Mouse (Mus musculus) embryonic stem cell, embryonic (primary cell): ENCODE measurements around the gene AI464131.
"Not testable (repeated sequence)": the region's sequence is repeated elsewhere in the genome, so short reads cannot be mapped to it uniquely, and the experiment has no call there.

Experiments
- CTCF ChIA-PET, 4 experiments: fragments of 300-600 bp in 2 of 4; fragments of 350-600 bp in 2 of 4; sonication (Branson Sonifier 250); formaldehyde crosslinking; loops; one replicate each; lab custom pipeline; 2022; ENCODE audit warnings: inconsistent platforms in 2 of 4; lab: Charles Lee
- POLR2A ChIA-PET, 4 experiments: fragments of 300-600 bp in 2 of 4; fragments of 350-600 bp in 2 of 4; sonication (Branson Sonifier 250); formaldehyde crosslinking; loops; one replicate each; lab custom pipeline; 2022; ENCODE audit warnings: antibody characterized with exemption in 4 of 4, inconsistent platforms in 1 of 4; lab: Charles Lee

AI464131 gene

DNA sequence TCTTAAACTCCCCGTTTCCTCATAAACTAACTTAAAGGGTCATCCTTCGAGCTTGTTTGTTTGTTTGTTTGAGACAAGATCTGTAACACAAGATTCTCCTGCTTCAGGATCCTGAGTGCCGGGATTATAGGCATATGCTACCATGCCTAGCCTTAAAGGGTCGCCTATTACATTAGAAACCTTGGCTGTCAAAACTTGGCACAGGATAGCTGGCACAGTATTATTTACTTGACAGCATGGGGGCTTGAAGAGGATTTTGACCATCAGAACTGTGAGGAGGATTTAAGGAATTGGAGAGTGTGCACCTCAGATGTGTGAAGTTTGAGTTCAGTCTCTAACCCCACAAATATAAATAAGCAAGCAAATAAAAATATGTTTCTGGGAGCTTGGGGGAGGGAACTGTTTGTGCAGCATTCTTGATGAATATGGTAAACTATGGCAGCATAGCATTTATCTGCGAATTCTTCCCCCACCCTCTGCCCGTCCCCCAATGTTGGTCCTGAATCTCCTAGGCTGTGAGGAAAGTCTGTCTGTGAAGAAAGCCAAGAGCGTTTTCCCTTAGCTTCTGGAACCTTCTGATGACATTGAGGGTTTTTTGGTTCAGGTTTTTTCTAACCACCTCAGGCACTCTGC, 32.7 kb downstream of the AI464131 start:
- ChIA-PET POLR2A (interaction anchor here in 1 of 4 experiments (1.2 to 1.4 kb wide), 2 partner anchors 9 to 242 kb away, joined by 3 to 5 read pairs; no protein-coding TSS in a partner anchor), CTCF (interaction anchor here in 3 of 4 experiments (0.5 to 4.5 kb wide), 8 partner anchors 28 to 237 kb away, joined by 4 to 74 read pairs (median 12); partner anchors contain the start of gene AI464131 (in 1 of the 3))

DNA sequence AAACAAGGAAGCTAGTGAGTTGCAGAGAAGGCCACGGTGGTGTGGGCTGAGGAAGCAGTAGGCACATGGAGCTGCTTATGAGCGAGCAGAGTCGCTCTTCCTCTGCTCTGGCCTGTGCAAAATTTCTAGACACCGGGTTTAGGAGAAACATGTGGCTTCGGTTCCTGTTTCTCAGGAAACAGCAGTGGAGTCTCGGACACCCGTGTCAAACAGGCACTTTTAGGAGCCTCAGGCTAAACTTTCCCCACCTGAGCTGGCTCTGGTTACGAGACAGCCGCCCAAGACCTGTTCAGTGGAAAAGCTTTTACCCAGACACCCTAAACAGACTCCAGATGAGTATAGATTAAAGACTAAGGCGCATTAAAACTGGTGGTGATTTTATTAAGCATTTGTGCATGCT, 33.7 kb downstream of the AI464131 start:
- POLR2A ChIA-PET: interaction anchor here (0.7 to 1.6 kb wide), 21 partner anchors 10 to 929 kb away, joined by 3 to 6 read pairs (median 4); partner anchors contain the start of gene AI464131 (in 1 of the 4)

DNA sequence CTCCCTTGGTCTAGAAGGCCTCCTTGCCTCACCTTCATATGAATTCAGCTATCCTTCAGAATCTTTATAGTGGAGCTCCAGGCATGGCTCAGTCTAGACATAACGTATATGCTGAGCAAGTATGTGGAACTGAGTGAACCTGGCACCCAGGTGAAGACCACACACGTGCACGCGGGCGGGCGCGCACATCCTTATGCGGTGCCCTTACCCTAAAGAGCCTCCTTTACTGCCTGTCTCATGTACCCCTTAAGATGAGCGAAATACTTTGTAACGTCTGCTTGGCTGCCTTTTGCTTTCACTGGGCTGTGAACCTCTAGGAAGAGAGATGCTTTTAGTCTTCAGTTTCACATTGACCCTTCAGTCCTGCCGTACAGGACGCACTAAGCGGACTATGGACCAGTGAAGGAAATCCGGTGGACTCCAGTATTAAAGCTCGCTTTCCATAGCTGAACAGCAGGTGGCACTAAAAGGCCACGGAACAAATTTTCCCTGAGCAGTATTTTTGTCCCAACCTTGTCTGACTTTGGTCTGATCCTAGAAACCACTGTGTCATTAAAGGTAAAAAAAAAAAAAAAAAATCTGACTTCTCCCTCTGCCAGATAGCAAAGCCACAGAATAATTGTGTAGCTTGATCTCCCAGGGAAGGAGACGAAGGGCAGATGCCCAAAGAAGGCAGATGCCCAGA, 34.3 kb downstream of the AI464131 start:
- CTCF ChIA-PET: interaction anchor here (0.6 to 4.5 kb wide), 58 partner anchors 8 to 1712 kb away, joined by 3 to 74 read pairs (median 4); partner anchors contain the start of genes Dnaic1 (in 3 of the 4), AI464131 (in 2 of the 4), Fam219a (in 2 of the 4) and Cntfr (in 1 of the 4)
- POLR2A ChIA-PET: interaction anchor here (0.7 to 1.6 kb wide), 20 partner anchors 10 to 272 kb away, joined by 3 to 6 read pairs (median 4); no protein-coding TSS in a partner anchor

More for the DNA sequence above, 33.7 kb downstream of the AI464131 start:
- CTCF ChIA-PET: interaction anchor here (0.6 to 4.5 kb wide), 46 partner anchors 9 to 418 kb away, joined by 3 to 74 read pairs (median 5); partner anchors contain the start of genes Dnaic1 (in 3 of the 4), AI464131 (in 2 of the 4), Fam219a (in 2 of the 4) and Cntfr (in 1 of the 4)

DNA sequence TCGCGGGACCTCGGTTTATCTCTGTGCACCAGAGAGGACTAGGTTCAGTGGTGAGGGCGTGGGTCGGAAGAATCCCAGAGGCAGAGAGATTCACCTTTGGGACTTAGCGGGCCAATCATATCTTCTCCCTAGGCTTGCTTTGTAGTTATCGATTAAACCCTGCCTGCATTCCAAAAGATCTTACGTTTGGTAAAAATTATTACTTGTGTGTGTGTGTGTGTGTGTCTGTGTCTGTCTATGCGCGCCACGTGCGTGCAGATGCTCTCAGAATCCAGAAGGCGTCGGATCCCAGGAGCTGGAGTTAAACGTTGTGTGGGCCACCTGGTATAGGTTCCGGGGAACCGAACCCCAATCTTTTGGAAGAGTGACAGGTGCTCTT, 37.6 kb downstream of the AI464131 start:
- ChIA-PET CTCF (interaction anchor here in 3 of 4 experiments (0.9 to 2.3 kb wide), 11 partner anchors 14 to 249 kb away, joined by 3 to 15 read pairs (median 6); partner anchors contain the start of genes Rpp25l (in 2 of the 3), AI464131 (in 1 of the 3), Dnaic1 (in 1 of the 3) and Fam219a (in 1 of the 3)), POLR2A (interaction anchor here in 3 of 4 experiments (0.6 to 2.3 kb wide), 41 partner anchors 11 to 740 kb away, joined by 3 to 16 read pairs (median 4); partner anchors contain the start of genes AI464131 (in 3 of the 3), Aqp3 (in 1 of the 3), Dcaf12 (in 1 of the 3) and Dnaic1 (in 1 of the 3))

DNA sequence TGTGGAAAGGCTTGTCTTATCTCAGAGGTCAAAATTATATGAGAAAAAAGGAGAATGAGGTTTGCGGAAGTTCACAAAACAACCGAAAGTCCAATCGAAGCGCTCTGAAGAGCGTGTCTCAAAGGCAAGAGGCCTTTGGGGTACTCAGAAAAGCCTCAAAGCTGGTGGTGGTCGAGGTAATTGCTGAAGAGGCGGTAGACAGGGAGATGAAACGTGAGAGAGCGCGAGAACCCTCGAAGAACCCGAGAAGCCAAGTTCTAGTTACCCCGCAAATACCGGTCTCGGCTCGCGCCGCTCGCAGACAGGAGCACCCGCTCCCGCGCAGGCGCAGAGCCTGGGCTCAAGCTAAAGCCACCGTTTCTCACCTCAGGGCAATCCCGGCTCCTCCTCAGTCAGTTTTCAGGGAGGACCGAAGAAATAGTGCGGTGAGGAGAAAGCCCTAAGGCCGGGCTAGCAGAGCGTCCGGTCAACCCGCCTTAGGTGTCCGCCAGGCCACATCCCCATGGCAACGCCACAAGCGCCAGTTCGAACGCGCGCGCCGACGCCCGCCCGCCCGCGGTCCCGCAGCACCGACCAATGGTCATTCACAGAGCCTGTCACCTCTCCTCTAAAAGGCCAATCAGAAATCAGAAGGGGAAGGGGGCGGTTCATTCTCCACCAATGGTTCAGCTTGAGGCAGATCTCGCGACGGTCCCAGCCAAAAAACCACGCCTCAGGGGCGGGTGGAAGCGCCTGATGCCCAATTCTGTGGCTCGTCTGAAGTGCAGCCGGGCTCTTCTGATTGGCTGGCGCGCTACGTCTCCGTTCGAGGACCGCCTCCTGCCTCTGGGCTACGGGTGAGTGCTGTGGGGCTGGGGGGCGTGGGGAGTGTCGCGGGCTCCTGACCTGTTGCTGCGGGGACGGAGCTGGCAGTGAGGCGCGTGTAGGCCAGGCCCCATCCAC, 38.3 kb downstream of the AI464131 start, which contains the start of the genes Kif24 and Nudt2:
Gene Kif24 (minus strand): TSS at position 543 of the 942 bp plus-strand sequence.
Gene Nudt2 (plus strand): TSS at position 807 of the 942 bp plus-strand sequence.
- POLR2A ChIA-PET: interaction anchor here in 3 of 4 experiments (0.7 to 2.3 kb wide), 45 partner anchors 10 to 740 kb away, joined by 3 to 16 read pairs (median 4); partner anchors contain the start of genes AI464131 (in 3 of the 3), Aqp3 (in 1 of the 3), Dcaf12 (in 1 of the 3) and Dnaic1 (in 1 of the 3)

DNA sequence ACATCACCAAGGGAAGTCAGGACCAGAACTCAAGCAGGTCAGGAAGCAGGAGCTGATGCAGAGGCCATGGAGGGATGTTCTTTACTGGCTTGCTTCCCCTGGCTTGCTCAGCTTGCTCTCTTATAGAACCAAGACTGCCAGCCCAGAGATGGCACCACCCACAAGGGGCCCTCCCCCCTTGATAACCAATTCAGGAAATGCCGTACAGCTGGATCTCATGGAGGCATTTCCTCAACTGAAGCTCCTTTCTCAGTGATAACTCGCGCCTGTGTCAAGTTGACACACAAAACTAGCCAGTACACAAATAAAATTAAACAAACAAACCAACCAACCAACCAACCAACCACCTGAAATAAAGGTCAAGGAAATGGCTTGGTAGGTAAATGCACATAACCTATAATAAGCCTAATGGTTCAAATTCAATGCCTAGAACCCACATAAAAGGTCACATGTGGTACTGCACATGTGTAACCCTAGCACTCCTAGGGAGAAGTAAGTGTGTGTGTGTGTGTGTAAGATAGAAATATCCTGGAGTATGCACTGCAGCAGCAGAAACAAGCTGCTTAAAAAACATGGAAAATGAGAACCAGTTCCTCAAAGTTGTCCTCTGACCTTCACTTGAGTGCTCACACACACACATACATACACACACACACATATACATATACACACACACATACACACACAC, 39.7 kb downstream of the AI464131 start:
- CTCF ChIA-PET: not testable (repeated sequence)
- POLR2A ChIA-PET: interaction anchor here in 2 of 4 experiments (1.2 to 2.7 kb wide), 6 partner anchors 11 to 41 kb away, joined by 3 to 17 read pairs (median 6); no protein-coding TSS in a partner anchor

More for the DNA sequence above, 38.3 kb downstream of the AI464131 start, which contains the start of the genes Kif24 and Nudt2:
- CTCF ChIA-PET: interaction anchor here in 3 of 4 experiments (0.7 to 2.3 kb wide), 12 partner anchors 14 to 249 kb away, joined by 3 to 15 read pairs (median 6); partner anchors contain the start of genes Rpp25l (in 2 of the 3), AI464131 (in 1 of the 3), Dnaic1 (in 1 of the 3) and Fam219a (in 1 of the 3)

DNA sequence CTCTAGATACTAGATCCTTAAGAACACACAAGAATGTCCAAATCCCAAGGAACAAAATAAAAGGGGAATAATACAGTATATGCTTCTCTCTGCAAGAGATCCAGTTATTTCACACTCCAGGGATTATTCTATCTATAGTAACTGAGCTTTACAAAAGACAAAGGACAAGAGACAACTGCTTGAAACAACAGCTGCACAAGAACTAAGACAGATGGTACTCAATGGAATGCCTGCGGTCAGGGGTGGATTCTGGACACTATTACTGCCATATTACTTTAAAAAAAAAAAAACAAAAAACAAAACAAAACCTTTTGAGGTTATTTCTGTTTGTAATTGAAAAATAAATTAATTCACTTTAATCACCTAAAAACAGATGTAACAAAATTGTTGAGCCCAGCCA, 42.2 kb downstream of the AI464131 start:
- ChIA-PET POLR2A (interaction anchor here in 1 of 4 experiments (0.5 to 1.3 kb wide), 2 partner anchors 12 to 186 kb away, joined by 3 read pairs; no protein-coding TSS in a partner anchor), CTCF (interaction anchor here in 1 of 4 experiments (0.7 kb wide), 1 partner anchor 8 kb away, joined by 3 read pairs; no protein-coding TSS in a partner anchor)

DNA sequence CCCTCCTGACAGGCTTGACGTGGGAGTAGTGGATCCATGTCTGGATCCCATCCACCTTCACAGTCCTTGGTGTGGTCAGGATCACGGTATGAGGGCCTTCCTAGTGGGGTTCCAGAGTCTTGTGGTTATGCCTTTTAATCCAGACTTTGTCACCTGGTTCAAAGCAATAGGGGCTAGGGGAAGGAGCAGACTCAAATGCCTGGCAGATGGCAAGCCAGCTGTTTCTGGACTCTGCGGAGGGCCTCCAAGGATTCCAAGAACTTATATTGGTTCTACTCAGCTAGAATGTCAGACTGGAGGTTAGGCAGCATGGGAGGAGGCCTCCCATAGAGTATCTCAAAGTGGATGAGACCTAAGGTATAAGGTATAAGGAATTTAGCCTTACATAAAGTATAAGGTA, 55.3 kb downstream of the AI464131 start:
- CTCF ChIA-PET: no interaction called here
- POLR2A ChIA-PET: interaction anchor here in 1 of 4 experiments (0.9 to 1.8 kb wide), 2 partner anchors 17 to 18 kb away, joined by 3 to 8 read pairs; partner anchors contain the start of genes Kif24 and Nudt2
